Mouse (Mus musculus): ENCODE measurements around the gene Mfap5. TPM values are rescaled to one million over a fixed set of nuclear protein-coding genes. Genes with fewer than 3 reads are reported as not detected.

Gene Mfap5
- total RNA-seq, 1 experiment, result 8.7 TPM

DNA sequence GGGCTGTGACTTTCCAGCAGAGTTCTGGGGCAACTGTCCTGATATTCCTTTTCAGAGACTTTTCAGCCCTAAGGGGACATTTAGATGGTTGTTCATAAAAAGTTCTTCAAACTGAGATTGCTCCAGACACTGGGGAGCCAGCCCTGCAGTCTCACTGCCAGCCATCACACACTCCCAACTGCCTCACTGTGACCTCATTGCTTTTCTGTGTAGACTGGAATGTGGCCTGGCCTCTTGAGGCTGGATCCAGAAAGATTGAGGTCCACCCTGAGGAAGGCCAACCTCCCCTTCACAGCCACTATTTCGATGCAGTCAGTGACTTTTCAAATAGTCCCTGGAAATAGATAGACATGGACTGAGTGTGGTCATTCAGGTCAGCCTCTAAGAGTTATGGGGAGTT is 12.0 kb downstream of the Mfap5 start:
- no peaks in the 10 kb centered on the region for H3K9me3 ChIP-seq (ENCODE audit: control insufficient read depth, insufficient read depth, low read depth, low read length)
- H3K4me3 ChIP-seq (ENCODE audit: insufficient read depth in 1 of 2, low read depth in 1 of 2, low read length in 2 of 2, poor library complexity in 1 of 2, severe bottlenecking in 1 of 2), result no peak overlapping the region
- peaks cover 4 to 15% of the 10 kb centered on the region in 2 experiments; a peak in 2 of 4 replicates for H3K4me1 ChIP-seq (ENCODE audit: control insufficient read depth in 2 of 2, insufficient read depth in 2 of 2, low read length in 2 of 2, poor library complexity in 1 of 2)
- H3K27ac ChIP-seq (ENCODE audit: insufficient read depth, low read depth, low read length, poor library complexity, severe bottlenecking), result no peak overlapping the region
- no peaks in the 10 kb centered on the region for H3K36me3 ChIP-seq (ENCODE audit: control insufficient read depth, insufficient read depth, low read length, poor library complexity, severe bottlenecking)
- no peak for DNase-seq (ENCODE audit: low read depth, low spot score)
- in situ Hi-C loops (cut with MboI; ENCODE audit: low sequenced_read_pairs in 2 of 2, unreplicated experiment in 2 of 2), result no loop called here
- TF ChIP-seq MAFK (IDR thresholded peaks at IDR 0.05; ENCODE audit: insufficient read depth, low read depth, low read length) (no peak), ZC3H11A (IDR thresholded peaks at IDR 0.05; ENCODE audit: borderline replicate concordance, low read depth, low read length) (no peak), ZNF384 (IDR thresholded peaks at IDR 0.05; ENCODE audit: low read depth, low read length) (no peak), CHD2 (IDR thresholded peaks at IDR 0.05; ENCODE audit: low read depth, low read length) (no peak), HCFC1 (IDR thresholded peaks at IDR 0.05; ENCODE audit: borderline replicate concordance, insufficient read depth, low read length) (no peak)
- H3K9ac ChIP-seq (ENCODE audit: insufficient read depth, low read depth, low read length, poor library complexity, severe bottlenecking), result no peak overlapping the region

DNA sequence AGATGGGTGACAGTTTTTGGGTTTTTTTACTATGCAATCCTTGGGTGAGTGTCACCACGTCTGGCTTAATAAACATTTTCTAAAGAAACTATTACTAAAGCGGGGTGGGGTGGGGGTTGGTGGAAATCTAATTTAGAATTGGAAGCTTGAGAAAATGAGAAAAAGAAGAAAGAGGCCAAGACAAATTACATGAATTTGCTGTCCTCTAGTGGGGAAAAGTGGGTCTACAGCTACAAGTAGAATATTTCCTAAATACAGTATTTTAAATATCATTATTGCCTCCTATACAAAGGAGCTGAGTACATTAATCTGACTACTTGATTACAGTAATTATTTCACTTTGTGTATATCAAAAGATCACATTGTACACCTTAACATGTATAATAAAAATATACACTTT is 13.7 kb downstream of the Mfap5 start:
- Histone ChIP-seq H3K4me3 (ENCODE audit: insufficient read depth in 1 of 2, low read depth in 1 of 2, low read length in 2 of 2, poor library complexity in 1 of 2, severe bottlenecking in 1 of 2) (no peak overlapping the region), H3K9me3 (ENCODE audit: control insufficient read depth, insufficient read depth, low read depth, low read length) (no peaks in the 10 kb centered on the region), H3K36me3 (ENCODE audit: control insufficient read depth, insufficient read depth, low read length, poor library complexity, severe bottlenecking) (no peaks in the 10 kb centered on the region), H3K9ac (ENCODE audit: insufficient read depth, low read depth, low read length, poor library complexity, severe bottlenecking) (no peak overlapping the region), H3K27ac (ENCODE audit: insufficient read depth, low read depth, low read length, poor library complexity, severe bottlenecking) (no peak overlapping the region), H3K4me1 (ENCODE audit: control insufficient read depth in 2 of 2, insufficient read depth in 2 of 2, low read length in 2 of 2, poor library complexity in 1 of 2) (peaks cover 4 to 11% of the 10 kb centered on the region in 2 experiments; a peak in 2 of 4 replicates)
- TF ChIP-seq ZNF384 (IDR thresholded peaks at IDR 0.05; ENCODE audit: low read depth, low read length) (no peak), CHD2 (IDR thresholded peaks at IDR 0.05; ENCODE audit: low read depth, low read length) (no peak), ZC3H11A (IDR thresholded peaks at IDR 0.05; ENCODE audit: borderline replicate concordance, low read depth, low read length) (peak; percentile 17; the same call in 1 of the 2 replicates)
- no peak for DNase-seq (ENCODE audit: low read depth, low spot score)
- in situ Hi-C loops (cut with MboI; ENCODE audit: low sequenced_read_pairs in 2 of 2, unreplicated experiment in 2 of 2), result no loop called here

DNA sequence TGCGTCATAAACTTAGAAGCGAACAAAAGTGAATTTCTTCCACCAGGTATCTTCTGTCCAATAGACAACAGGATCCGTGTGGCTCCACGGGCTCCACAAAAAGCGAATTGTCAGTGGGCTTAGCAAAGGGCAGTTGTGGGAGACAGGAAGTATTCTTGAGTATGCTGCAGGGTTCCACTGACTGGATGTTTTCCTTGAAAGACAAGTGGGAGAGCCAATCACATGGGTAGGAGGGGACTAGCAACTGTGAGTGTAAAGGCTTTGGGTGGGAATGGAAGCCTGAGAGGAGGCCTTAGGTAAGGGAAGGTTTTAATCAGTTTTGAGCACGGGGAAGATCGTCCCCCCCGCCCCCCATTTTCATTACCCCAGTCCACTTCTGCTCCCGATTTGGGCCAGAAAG is 16.9 kb downstream of the Mfap5 start:
- no peaks in the 10 kb centered on the region for H3K36me3 ChIP-seq (ENCODE audit: control insufficient read depth, insufficient read depth, low read length, poor library complexity, severe bottlenecking)
- peak overlapping the region; percentile 42; the same call in 1 of the 2 replicates for H3K9ac ChIP-seq (ENCODE audit: insufficient read depth, low read depth, low read length, poor library complexity, severe bottlenecking)
- H3K9me3 ChIP-seq (ENCODE audit: control insufficient read depth, insufficient read depth, low read depth, low read length), result no peaks in the 10 kb centered on the region
- peak overlapping the region in 1 of 2 experiments; percentile 54; a peak in 2 of 4 replicates for H3K4me3 ChIP-seq (ENCODE audit: insufficient read depth in 1 of 2, low read depth in 1 of 2, low read length in 2 of 2, poor library complexity in 1 of 2, severe bottlenecking in 1 of 2)
- H3K27ac ChIP-seq (ENCODE audit: insufficient read depth, low read depth, low read length, poor library complexity, severe bottlenecking), result no peak overlapping the region
- DNase-seq (ENCODE audit: low read depth, low spot score), result peak; percentile 89
- H3K4me1 ChIP-seq (ENCODE audit: control insufficient read depth in 2 of 2, insufficient read depth in 2 of 2, low read length in 2 of 2, poor library complexity in 1 of 2), result peaks cover 4 to 11% of the 10 kb centered on the region in 2 experiments; a peak in 2 of 4 replicates
- TF ChIP-seq CHD2 (IDR thresholded peaks at IDR 0.05; ENCODE audit: low read depth, low read length), result peak; percentile 84
- TF ChIP-seq ZC3H11A (IDR thresholded peaks at IDR 0.05; ENCODE audit: borderline replicate concordance, low read depth, low read length), result no peak
- TF ChIP-seq MAFK (IDR thresholded peaks at IDR 0.05; ENCODE audit: insufficient read depth, low read depth, low read length), result no peak
- TF ChIP-seq HCFC1 (IDR thresholded peaks at IDR 0.05; ENCODE audit: borderline replicate concordance, insufficient read depth, low read length), result no peak
- no peak for TF ChIP-seq ZNF384 (IDR thresholded peaks at IDR 0.05; ENCODE audit: low read depth, low read length)
- in situ Hi-C loops (cut with MboI; ENCODE audit: low sequenced_read_pairs in 2 of 2, unreplicated experiment in 2 of 2), result no loop called here

DNA sequence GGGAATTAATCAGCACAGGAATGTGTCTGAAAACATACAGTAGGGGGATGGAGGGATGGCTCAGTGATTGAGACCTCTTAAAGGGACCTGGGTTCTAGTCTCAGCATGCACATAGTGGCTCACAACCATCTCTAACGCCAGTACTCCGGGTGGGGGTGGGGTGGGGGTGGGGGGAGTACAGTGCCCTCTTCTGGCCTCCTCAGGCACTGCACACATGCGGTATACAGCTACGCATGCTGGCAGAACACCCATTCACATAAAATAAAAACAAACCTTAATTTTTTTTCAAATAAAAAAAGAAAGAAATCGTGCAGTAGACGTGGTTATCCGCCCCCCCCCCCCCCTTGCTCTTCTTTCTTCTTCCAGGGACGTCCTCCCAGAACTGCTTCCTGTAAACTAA is 17.6 kb downstream of the Mfap5 start:
- in situ Hi-C loops (cut with MboI; ENCODE audit: low sequenced_read_pairs in 2 of 2, unreplicated experiment in 2 of 2), result no loop called here
- Histone ChIP-seq H3K4me3 (ENCODE audit: insufficient read depth in 1 of 2, low read depth in 1 of 2, low read length in 2 of 2, poor library complexity in 1 of 2, severe bottlenecking in 1 of 2) (no peak overlapping the region), H3K36me3 (ENCODE audit: control insufficient read depth, insufficient read depth, low read length, poor library complexity, severe bottlenecking) (no peaks in the 10 kb centered on the region), H3K9me3 (ENCODE audit: control insufficient read depth, insufficient read depth, low read depth, low read length) (no peaks in the 10 kb centered on the region), H3K27ac (ENCODE audit: insufficient read depth, low read depth, low read length, poor library complexity, severe bottlenecking) (no peak overlapping the region), H3K9ac (ENCODE audit: insufficient read depth, low read depth, low read length, poor library complexity, severe bottlenecking) (no peak overlapping the region), H3K4me1 (ENCODE audit: control insufficient read depth in 2 of 2, insufficient read depth in 2 of 2, low read length in 2 of 2, poor library complexity in 1 of 2) (peaks cover 4 to 9% of the 10 kb centered on the region in 2 experiments; a peak in 2 of 4 replicates)
- DNase-seq (ENCODE audit: low read depth, low spot score), result no peak
- TF ChIP-seq ZC3H11A (IDR thresholded peaks at IDR 0.05; ENCODE audit: borderline replicate concordance, low read depth, low read length), result no peak
- TF ChIP-seq MAFK (IDR thresholded peaks at IDR 0.05; ENCODE audit: insufficient read depth, low read depth, low read length), result no peak
- no peak for TF ChIP-seq ZNF384 (IDR thresholded peaks at IDR 0.05; ENCODE audit: low read depth, low read length)
- no peak for TF ChIP-seq HCFC1 (IDR thresholded peaks at IDR 0.05; ENCODE audit: borderline replicate concordance, insufficient read depth, low read length)
- TF ChIP-seq CHD2 (IDR thresholded peaks at IDR 0.05; ENCODE audit: low read depth, low read length), result no peak

DNA sequence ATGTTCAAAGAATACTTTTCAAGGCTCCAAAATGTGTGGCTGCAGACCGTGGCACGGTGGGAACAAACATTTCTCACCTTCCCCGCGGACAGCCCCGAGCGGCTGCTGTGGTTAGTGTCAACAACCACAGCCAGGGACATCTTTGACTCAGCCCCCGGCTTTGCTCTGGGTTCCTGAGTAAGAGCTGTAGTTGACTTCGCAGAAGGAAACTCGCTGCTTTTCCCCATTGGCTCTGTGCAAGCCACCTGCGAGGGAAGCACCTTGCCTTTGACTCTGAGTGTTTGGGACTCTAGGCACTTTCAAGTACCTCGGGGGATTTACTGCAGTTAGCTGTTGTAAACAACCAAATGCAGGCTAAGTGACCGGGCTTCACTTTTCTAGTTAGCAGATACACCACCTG is 22.0 kb downstream of the Mfap5 start:
- Histone ChIP-seq H3K36me3 (ENCODE audit: control insufficient read depth, insufficient read depth, low read length, poor library complexity, severe bottlenecking) (no peaks in the 10 kb centered on the region), H3K9ac (ENCODE audit: insufficient read depth, low read depth, low read length, poor library complexity, severe bottlenecking) (no peak overlapping the region), H3K4me1 (ENCODE audit: control insufficient read depth in 2 of 2, insufficient read depth in 2 of 2, low read length in 2 of 2, poor library complexity in 1 of 2) (0 out of 4 replicates have a peak, but pooled peaks cover 0 to 4% of the 10 kb centered on the region in 2 experiments), H3K4me3 (ENCODE audit: insufficient read depth in 1 of 2, low read depth in 1 of 2, low read length in 2 of 2, poor library complexity in 1 of 2, severe bottlenecking in 1 of 2) (no peak overlapping the region), H3K27ac (ENCODE audit: insufficient read depth, low read depth, low read length, poor library complexity, severe bottlenecking) (no peak overlapping the region), H3K9me3 (ENCODE audit: control insufficient read depth, insufficient read depth, low read depth, low read length) (no peaks in the 10 kb centered on the region)
- TF ChIP-seq ZC3H11A (IDR thresholded peaks at IDR 0.05; ENCODE audit: borderline replicate concordance, low read depth, low read length) (no peak), ZNF384 (IDR thresholded peaks at IDR 0.05; ENCODE audit: low read depth, low read length) (no peak)
- in situ Hi-C loops (cut with MboI; ENCODE audit: low sequenced_read_pairs in 2 of 2, unreplicated experiment in 2 of 2), result no loop called here
- DNase-seq (ENCODE audit: low read depth, low spot score), result no peak
